Mouse (Mus musculus): ENCODE measurements at regions not wholly inside any gene's neighbourhood (a gene's known extent, or its start where the extent isn't known, plus 50 kb on each side); places are given as distances from the start of the nearest gene placed in this dataset.
"Not testable (repeated sequence)": the region's sequence is repeated elsewhere in the genome, so short reads cannot be mapped to it uniquely, and the experiment has no call there.

DNA sequence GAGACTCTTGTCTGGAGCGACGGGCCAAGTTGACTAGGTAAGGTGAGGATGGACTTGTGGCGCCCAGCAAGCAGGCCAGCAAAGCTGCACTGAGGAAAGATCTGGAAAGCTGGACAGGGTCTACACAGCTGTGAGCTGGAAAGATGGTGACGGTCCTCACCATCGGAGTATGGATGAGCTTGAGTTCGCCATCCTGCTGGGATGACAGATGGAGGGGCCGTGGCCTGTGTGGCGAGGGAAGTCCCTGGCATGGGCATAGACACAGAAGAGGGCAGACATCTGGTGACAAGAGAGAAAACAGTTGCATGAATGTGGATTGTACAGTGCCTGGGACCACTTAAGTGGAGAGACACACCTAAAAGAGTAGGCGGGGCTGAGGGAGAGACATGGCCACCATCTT, 57.6 kb downstream of the Tmem270 start:
- no peak for DNase-seq (ENCODE audit: low spot score)

DNA sequence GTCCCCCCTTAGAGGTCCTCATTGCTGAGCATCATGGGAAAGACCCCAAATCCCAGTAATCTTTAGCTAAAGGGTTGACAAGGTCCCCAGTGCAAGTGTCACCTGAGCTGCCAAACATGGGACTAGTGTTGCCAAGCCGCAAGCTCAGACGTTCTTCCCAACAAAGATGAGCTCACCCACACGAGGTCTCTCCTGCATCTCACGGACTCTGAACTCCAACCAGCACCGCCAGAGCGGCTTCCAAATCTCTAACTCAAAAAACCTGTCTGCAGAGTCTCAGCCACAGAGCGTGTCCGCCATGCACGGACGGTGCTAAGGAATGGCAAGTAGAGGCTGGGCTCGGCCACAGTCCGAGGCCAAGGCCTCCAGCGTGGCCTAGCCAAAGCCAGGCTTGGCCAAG, 58.0 kb downstream of the Tmem270 start:
- DNase-seq (ENCODE audit: low spot score) = no peak

DNA sequence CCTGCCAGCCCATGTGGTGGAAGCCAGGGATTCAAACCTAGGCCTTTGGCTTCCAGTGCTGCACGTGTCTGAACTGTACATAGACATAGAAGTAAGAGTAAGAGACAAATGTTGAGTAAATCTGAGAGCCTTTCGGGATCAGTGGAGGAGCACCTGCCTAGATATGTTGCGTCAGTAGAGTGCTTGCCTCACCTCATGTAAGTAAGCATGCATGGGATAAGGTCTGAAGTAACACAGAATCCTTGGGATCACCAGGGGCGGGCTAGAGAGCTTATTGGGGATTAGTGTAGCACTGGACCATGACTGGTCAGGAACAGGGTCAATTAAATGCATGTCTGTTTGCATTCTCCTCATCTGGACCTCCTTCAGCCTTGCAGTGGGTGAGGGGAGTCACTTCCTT, 61.1 kb downstream of the Tmem270 start:
- no peak for DNase-seq (ENCODE audit: low spot score)

DNA sequence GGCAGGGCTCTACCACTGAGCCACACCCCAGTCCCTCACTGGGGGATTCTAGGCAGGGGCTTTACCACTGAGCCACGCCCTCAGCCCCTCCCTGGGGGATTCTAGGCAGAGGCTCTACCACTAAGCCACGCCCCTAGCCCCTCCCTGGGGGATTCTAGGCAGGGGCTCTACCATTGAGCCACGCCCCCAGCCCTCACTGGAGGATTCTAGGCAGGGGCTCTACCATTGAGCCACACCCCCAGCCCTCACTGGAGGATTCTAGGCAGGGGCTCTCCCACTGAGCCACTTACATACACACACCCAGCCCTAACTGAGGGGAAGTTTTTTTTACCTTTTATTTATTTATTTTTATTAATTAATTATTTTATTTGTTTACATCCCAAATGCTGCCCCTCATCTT, 62.3 kb downstream of the Tmem270 start:
- not testable (repeated sequence) for DNase-seq (ENCODE audit: low spot score)

DNA sequence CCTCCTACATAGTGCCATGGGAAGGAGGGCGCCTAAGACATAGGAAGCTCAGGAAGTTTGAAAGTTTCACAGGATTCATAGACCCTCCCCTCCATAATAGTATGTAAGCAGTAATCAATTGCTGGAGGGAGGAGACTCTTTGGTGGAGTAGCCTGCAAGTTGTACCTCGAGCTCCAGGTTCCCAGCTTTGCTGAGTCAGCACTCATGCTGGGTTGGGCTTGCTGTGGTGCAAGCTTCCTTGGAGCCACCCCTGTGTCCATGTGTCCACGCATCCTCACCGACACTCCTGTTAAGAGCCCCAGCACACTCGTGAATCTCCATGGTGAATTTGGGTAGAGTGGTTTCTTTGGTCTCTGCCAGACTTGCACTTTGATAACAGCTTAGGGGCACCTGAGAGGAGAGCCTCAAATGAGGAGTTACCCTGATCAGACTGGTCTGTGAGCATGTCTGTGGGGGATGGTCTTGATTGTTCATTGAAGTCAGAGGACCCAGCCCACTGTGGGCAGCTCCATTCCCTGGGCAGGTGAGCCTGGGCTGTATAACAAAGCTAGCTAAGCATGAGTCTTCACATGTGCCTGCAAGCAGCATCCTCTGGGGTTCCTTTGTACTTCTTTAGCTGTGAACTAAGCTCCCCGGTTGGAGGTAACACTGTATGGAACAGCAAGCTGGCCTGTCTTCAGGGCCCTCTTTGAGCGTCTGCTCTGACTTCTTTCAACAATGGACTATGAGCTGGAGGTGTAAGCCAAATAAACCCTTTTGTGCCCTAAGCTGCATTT, 65.1 kb downstream of the Tmem270 start:
- no peak for DNase-seq (ENCODE audit: low spot score)

DNA sequence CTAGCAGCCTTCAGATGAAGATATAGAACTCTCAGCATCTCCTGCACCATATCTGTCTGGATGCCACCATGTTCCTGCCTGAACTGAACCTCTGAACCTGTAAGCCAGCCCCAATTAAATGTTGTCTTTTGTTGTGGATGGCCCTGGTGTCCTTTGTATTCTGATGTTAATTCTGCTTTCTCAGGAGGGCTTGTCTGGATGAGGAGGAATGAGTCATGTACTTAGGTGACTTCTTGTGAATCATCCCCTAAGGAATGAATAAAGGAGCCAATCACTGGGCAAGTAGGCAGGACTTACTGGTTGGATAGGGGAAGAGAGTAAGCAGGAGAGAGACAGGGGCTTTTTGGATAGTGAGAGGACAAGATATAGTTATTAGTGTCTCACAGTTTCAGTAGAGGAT, 70.0 kb downstream of the Tmem270 start:
- no peak for DNase-seq (ENCODE audit: low spot score)

DNA sequence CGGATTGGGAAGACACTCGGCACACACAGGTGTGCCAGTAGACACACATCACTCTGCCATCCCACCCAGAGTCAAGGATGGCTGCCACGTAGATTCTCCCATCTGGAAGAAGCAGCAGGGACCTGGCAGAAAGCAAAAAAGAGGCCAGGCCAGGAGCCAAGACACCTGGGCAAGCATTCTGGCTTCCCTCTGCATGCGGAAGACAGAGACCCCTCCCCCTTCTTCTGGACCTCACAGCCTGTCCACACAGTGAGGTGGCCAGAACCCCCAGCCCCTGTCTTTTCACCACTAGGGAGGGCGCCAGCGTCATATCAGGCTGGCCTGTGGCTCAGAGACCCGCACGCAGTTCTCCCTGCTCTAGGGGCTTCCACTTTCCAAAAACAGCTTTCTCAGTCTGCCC, 73.6 kb downstream of the Tmem270 start:
- DNase-seq (ENCODE audit: low spot score) = no peak

DNA sequence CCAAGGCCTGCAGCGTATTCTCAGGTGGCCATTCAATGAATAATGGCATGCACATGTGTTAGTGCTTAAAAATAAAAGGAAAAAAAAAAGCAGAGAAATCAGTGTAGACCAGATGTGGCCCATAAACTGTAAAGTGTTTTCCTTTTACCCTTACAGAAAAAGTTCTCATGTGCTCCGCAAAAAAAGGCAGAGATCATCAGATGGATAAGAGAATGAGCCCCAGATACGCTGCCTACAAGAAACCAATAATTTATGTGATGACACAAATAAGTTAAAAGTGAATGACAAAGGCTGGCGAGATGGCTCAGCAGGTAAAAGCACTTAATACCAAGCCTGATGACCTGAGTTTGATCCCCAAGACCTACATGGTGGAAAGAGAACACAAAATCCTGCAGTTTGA, 70.5 kb upstream of the Eln start:
- no peak for DNase-seq (ENCODE audit: low spot score)

DNA sequence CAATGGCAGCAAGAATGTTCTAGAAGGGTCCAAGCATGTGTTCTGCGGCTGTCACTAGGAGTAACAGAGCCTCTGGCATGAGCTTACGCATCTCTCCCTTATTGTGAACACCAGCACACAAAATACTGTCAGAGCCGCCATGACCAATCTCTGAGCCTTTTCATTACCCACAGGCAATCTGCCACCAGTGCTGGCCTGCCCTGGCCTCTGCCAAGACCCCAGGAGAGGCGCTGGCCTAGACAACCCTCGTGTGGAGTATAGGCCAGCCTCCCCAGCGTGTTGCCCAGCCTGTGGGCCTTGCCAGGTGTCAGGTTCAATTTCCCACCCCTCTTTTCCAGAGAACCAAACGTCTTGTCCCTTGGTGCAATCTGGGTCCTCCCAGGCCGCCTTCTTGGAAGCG, 62.0 kb upstream of the Eln start:
- no peak for DNase-seq (ENCODE audit: low spot score)

DNA sequence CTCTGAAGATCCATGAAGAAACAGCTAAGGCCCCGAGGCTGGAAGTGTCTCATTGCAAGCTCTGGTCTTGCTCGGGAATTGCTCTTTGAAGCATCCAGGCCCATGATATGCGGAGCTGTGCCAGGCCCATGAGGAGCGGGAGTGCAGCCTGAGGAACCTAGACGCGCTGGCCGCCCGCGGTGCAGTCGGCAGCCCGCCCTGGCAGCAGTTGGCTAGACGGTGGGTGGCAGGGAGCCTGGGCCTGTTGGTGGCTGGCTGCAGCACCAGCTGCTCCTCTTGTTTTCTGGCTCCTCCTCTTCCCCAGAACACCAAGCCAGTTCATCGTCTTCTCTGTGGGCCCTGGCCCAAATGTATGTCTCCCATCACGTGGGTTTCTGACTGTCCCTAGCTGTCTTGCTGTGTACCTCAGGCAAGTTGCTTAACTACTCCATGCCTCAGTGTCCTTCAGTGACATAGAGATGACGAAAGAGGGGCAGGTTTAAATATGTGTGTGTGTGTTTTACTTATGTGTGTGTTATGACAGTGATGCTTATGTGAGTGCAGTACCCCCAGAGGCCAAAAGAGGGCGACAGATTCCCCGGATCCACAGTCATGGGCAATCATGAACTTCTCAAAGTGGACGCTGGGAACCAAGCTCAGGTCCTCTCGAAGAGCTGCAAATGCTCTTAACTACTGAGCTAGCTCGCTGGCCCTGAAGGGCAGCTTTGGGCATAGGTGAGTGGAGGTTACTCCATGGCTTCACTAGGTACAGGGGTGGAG, 57.3 kb upstream of the Eln start:
- no peak for DNase-seq (ENCODE audit: low spot score)

DNA sequence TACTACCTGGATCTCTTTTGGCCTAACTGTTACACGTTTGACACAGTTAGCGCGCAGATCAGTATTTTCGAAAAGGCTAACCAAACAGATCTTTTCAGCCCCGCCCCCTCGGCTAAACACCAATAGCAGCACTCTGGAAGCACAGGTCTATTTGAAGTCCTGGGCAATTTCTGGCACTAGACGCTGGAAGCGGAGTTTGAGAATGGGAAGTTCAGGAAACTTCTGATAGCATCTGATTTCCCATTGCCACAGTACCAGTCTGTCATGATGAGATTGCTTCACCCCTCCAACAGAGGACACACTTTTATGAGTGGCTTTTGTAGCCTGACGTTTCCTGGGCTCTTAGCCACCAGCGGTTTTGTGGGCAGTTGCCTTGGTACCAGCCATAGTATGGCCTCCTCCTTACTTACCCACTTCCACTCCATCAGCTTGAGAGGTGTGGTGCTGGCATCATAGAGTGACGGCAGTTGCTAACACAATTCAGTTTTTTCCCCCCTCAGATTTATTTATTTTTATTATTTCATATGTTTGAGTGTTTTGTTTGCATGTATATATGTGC, 55.1 kb upstream of the Eln start:
- DNase-seq (ENCODE audit: low spot score) = peak; percentile 55

DNA sequence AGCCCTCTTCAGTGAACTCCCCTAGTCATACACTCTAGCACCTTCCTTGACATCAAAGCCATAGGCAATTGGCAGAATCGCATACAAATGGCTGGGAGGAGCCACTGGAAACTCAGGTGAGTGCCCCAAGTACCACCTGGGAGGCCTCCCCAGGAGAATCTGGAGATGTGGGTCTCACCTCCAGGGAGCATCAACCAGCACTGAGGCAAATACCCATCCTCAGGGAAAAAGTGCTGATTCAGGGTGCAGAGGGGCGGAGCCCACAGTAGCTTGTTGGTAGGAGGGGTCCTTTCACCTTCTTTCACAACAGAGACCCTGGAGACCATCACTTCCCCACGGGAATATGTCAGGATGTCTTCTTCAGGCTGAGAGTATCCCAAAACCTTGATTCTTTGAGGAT, 53.4 kb upstream of the Eln start:
- DNase-seq (ENCODE audit: low spot score) = no peak

DNA sequence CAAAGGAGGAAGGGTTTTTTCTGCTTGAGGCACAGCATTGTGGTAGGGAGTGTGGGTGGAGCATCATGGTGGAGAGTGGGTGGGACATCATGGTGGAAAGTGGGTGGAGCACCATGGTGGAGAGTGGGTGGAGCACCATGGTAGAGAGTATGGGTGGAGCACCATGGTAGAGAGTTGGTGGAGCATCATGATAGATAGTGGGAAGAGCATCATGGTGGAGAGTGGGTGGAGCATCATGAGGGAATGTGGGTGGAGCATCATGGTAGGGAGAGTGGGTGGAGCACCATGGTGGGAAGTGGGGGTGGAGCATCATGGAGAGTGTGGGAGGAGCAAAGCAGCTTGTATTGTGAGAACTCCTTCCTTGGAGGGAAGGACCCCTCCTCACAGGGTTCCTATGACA, 52.8 kb upstream of the Eln start:
- no peak for DNase-seq (ENCODE audit: low spot score)

DNA sequence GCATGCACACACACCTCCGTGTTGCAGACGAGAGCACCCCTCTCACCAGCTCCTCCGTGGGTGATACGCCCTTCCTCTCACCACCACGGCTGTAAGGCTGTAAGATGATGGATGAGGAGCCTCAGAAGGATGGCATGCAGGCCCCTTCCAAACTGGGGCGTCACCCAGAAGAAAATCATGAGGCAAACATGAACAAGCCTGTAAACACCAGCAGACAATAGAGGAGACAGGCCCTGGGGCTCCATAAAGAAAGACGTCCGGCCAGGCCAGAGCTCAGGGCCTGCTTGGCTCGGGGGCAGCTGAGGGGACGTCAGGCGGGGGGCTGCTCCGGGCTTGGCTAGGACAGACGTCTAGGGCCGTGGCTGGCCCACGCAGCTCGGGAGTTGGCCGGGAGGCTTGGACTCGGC, 50.6 kb upstream of the Eln start:
- DNase-seq (ENCODE audit: low spot score) = peak; percentile 79

All from lung, postnatal 25 days (tissue).